ENCODE assay signal across 17 mouse cellular contexts in the genomic region with DNA sequence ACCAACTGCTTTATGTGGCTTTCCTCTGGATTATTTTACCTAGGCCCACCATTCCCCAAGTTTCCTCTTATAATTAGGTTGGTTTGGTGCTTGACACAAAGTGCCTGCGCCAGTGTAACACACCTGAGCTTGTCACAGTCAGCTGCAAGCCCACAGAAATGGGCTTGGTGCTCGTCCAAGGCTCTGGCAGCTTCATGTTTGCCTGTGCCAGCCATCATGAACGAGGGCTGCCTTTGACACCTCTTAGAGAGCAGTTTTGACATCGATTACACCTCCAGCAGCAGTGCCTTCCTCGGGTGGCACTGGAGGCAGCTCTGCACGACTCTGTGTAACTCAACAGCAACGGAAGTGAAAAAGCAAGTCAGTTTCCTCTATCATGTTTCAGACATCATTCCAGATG. TPM values are rescaled to one million over a fixed set of nuclear protein-coding genes. Genes with fewer than 3 reads are reported as not detected.
DNase-seq lines count a peak whose midpoint lies in the region; ATAC-seq lines count a peak whose summit lies in the region.
"Had no signal": no experiment of that assay in that cellular context is flagged by ENCODE, and none has a peak within 500 bp of the region (broad histone marks: within the 10 kb centered on the region; RNA-seq: fewer than 3 reads in every experiment).

No protein-coding gene starts in this region.

- 82% methylated on average over 7 of the region's 7 CpGs for WGBS in forebrain, embryonic 16.5 days
- WGBS in forebrain, embryonic 15.5 days: 85% methylated on average over 7 of the region's 7 CpGs

- H3K4me3 ChIP-seq in forebrain, embryonic 16.5 days (replicated peaks; ENCODE audit: low read length): no peak overlapping the region
- H3K4me3 ChIP-seq in forebrain, embryonic 15.5 days: no peak overlapping the region
- H3K4me3 ChIP-seq: forebrain, embryonic 13.5 days; heart, embryonic 12.5 days; hindbrain, embryonic 10.5 days; intestine, embryonic 15.5 days had no signal

- no peak for ATAC-seq in forebrain, embryonic 16.5 days
- ATAC-seq in forebrain, embryonic 15.5 days (replicated peaks): no peak
- ATAC-seq: forebrain, embryonic 13.5 days; intestine, embryonic 15.5 days had no signal

- peak overlapping the region; percentile 37 for H3K27ac ChIP-seq in forebrain, embryonic 16.5 days (ENCODE audit: low read length)
- no peak overlapping the region for H3K27ac ChIP-seq in forebrain, embryonic 15.5 days (replicated peaks)
- H3K27ac ChIP-seq: forebrain, embryonic 13.5 days; hindbrain, embryonic 10.5 days; hindbrain, embryonic 14.5 days; intestine, embryonic 15.5 days had no signal

- intact Hi-C loops in left cerebral cortex, postnatal 4 days (cut with DNase I): no loop called here

- peaks cover 18% of the 10 kb centered on the region for H3K36me3 ChIP-seq in forebrain, embryonic 16.5 days (ENCODE audit: control insufficient read depth, insufficient read depth)
- peaks cover 27% of the 10 kb centered on the region for H3K36me3 ChIP-seq in forebrain, embryonic 15.5 days

- no peaks in the 10 kb centered on the region for H3K27me3 ChIP-seq in forebrain, embryonic 16.5 days (replicated peaks; ENCODE audit: control insufficient read depth, insufficient read depth, low read length)
- no peaks in the 10 kb centered on the region for H3K27me3 ChIP-seq in forebrain, embryonic 15.5 days
- H3K27me3 ChIP-seq: forebrain, embryonic 13.5 days; heart, embryonic 12.5 days; intestine, embryonic 15.5 days had no signal

- H3K9ac ChIP-seq in forebrain, embryonic 16.5 days (replicated peaks; ENCODE audit: low read depth, low read length): no peak overlapping the region
- H3K9ac ChIP-seq in forebrain, embryonic 15.5 days (replicated peaks): no peak overlapping the region
- H3K9ac ChIP-seq: forebrain, embryonic 13.5 days; heart, embryonic 12.5 days; hindbrain, embryonic 14.5 days; intestine, embryonic 15.5 days had no signal

- H3K4me2 ChIP-seq in forebrain, embryonic 16.5 days (ENCODE audit: low read length): no peak overlapping the region
- H3K4me2 ChIP-seq in forebrain, embryonic 15.5 days (replicated peaks): no peak overlapping the region
- H3K4me2 ChIP-seq: forebrain, embryonic 13.5 days; heart, embryonic 12.5 days; hindbrain, embryonic 14.5 days; intestine, embryonic 15.5 days had no signal

- DNase-seq in left cerebral cortex, postnatal 4 days: peak; percentile 26
- DNase-seq in left cerebral cortex, adult 11 months (ENCODE audit: low spot score): no peak
- peak; percentile 33 for DNase-seq in right cerebral cortex, adult 18-20 months
- DNase-seq in right cerebral cortex, adult 2 months (ENCODE audit: low spot score in 2 of 2): no peak
- no peak for DNase-seq in gastrocnemius, postnatal 10 days
- DNase-seq: adrenal gland, adult 2 months; adrenal gland, postnatal 36 days; cerebellum, adult 11-12 months; cerebellum, adult 9-10 months; gastrocnemius, postnatal 25 days had no signal

- H3K9me3 ChIP-seq in forebrain, embryonic 16.5 days (ENCODE audit: control insufficient read depth, low read length): no peaks in the 10 kb centered on the region
- H3K9me3 ChIP-seq in forebrain, embryonic 15.5 days: no peaks in the 10 kb centered on the region
- H3K9me3 ChIP-seq: forebrain, embryonic 13.5 days; heart, embryonic 12.5 days; intestine, embryonic 15.5 days had no signal

- H3K4me1 ChIP-seq in forebrain, embryonic 16.5 days (replicated peaks; ENCODE audit: control insufficient read depth, insufficient read depth, low read length): peaks cover 12% of the 10 kb centered on the region
- peaks cover 12% of the 10 kb centered on the region for H3K4me1 ChIP-seq in forebrain, embryonic 15.5 days

RNA-seq across cellular contexts. Expression of a gene that starts 4.0 kb away (rescaled TPM):
- polyA plus RNA-seq in forebrain, embryonic 16.5 days (2015; fragmentation: Nextera tagmentation; extraction: Ambion mirVana): 30.8 and 32.2 TPM in 2 replicates
- polyA plus RNA-seq in forebrain, embryonic 15.5 days (2015; fragmentation: Nextera tagmentation; extraction: Ambion mirVana): 32.2 and 34.1 TPM in 2 replicates
- total RNA-seq in left cerebral cortex, postnatal 4 days (2021): 10 to 100 TPM; 24.9 to 29.4 TPM
- 10 to 100 TPM in 1 of 2 experiments, 1 to 10 TPM in 1; 8.5 to 12.0 TPM for total RNA-seq in gastrocnemius, postnatal 10 days (2021)

RNA-seq across cellular contexts. Expression of a gene that starts 8.2 kb away (rescaled TPM):
- polyA plus RNA-seq in forebrain, embryonic 16.5 days (2015; fragmentation: Nextera tagmentation; extraction: Ambion mirVana): 160 and 164 TPM in 2 replicates
- 162 and 169 TPM in 2 replicates for polyA plus RNA-seq in forebrain, embryonic 15.5 days (2015; fragmentation: Nextera tagmentation; extraction: Ambion mirVana)
- 10 to 100 TPM; 87.2 to 92.3 TPM for total RNA-seq in left cerebral cortex, postnatal 4 days (2021)
- total RNA-seq in gastrocnemius, postnatal 10 days (2021): 10 to 100 TPM; 40.9 to 45.1 TPM

RNA-seq across cellular contexts. Expression of a gene that starts 12.2 kb away (rescaled TPM):
- 8.9 and 9.6 TPM in 2 replicates for polyA plus RNA-seq in forebrain, embryonic 16.5 days (2015; fragmentation: Nextera tagmentation; extraction: Ambion mirVana)
- 8.3 and 9.6 TPM in 2 replicates for polyA plus RNA-seq in forebrain, embryonic 15.5 days (2015; fragmentation: Nextera tagmentation; extraction: Ambion mirVana)
- total RNA-seq in left cerebral cortex, postnatal 4 days (2021): 1 to 10 TPM; 5.1 to 6.8 TPM
- 1 to 10 TPM; 1.0 to 1.4 TPM for total RNA-seq in gastrocnemius, postnatal 10 days (2021)

RNA-seq across cellular contexts. Expression of a gene that starts 15.9 kb away (rescaled TPM):
- 27.0 and 29.1 TPM in 2 replicates for polyA plus RNA-seq in forebrain, embryonic 16.5 days (2015; fragmentation: Nextera tagmentation; extraction: Ambion mirVana)
- polyA plus RNA-seq in forebrain, embryonic 15.5 days (2015; fragmentation: Nextera tagmentation; extraction: Ambion mirVana): 27.4 and 33.9 TPM in 2 replicates
- total RNA-seq in left cerebral cortex, postnatal 4 days (2021): 1 to 10 TPM; 8.2 to 9.2 TPM
- 10 to 100 TPM; 13.6 to 14.1 TPM for total RNA-seq in gastrocnemius, postnatal 10 days (2021)

RNA-seq across cellular contexts. Expression of a gene that starts 19.4 kb away (rescaled TPM):
- polyA plus RNA-seq in forebrain, embryonic 16.5 days (2015; fragmentation: Nextera tagmentation; extraction: Ambion mirVana): 230 and 247 TPM in 2 replicates
- polyA plus RNA-seq in forebrain, embryonic 15.5 days (2015; fragmentation: Nextera tagmentation; extraction: Ambion mirVana): 249 and 250 TPM in 2 replicates
- 100 to 1,000 TPM in 1 of 2 experiments, 10 to 100 TPM in 1; 96.5 to 102 TPM for total RNA-seq in left cerebral cortex, postnatal 4 days (2021)
- total RNA-seq in gastrocnemius, postnatal 10 days (2021): 10 to 100 TPM; 81.9 to 82.5 TPM

Comparison
In these comparisons a context has a peak if more than half of its experiments do, and no peak if none do; other contexts are left out.
1. DNase-seq: peak in left cerebral cortex, postnatal 4 days (single experiment) and right cerebral cortex, adult 18-20 months (single experiment); none in left cerebral cortex, adult 11 months (single experiment), right cerebral cortex, adult 2 months (0 of 2) and gastrocnemius, postnatal 10 days (single experiment).